8 mouse cellular contexts compared by ENCODE assay signal in genomic region chr10:98914810-98915241, GRCm38 (mm10). TPM values are rescaled to one million over a fixed set of nuclear protein-coding genes. Genes with fewer than 3 reads are reported as not detected.
A peak's percentile ranks its signal among the peaks of the same experiment; 100 is the strongest.
DNase-seq lines count a peak whose midpoint lies in the region; ATAC-seq and TF ChIP-seq lines count a peak whose summit lies in the region.

No protein-coding gene starts in this region.

- in situ Hi-C loops in ES-E14 (cut with MboI; ENCODE audit: low sequenced_read_pairs in 2 of 2, unreplicated experiment in 2 of 2), result no loop called here

- peak; percentile 82 for ATAC-seq in heart, embryonic 15.5 days (replicated peaks; ENCODE audit: insufficient number of reproducible peaks, insufficient read depth, low FRiP score, low read depth)
- ATAC-seq in liver, embryonic 14.5 days (ENCODE audit: insufficient read depth), result peak; percentile 81
- ATAC-seq in neural tube, embryonic 11.5 days (ENCODE audit: insufficient read depth, low FRiP score, low TSS enrichment), result peak; percentile 77
- peak; percentile 85 for ATAC-seq in stomach, embryonic 15.5 days (ENCODE audit: insufficient read depth, low FRiP score, low read depth)

- under 1% methylated on average over 62 of the region's 62 CpGs for WGBS in forebrain, embryonic 10.5 days
- 0% methylated on average over 51 of the region's 62 CpGs for WGBS in heart, embryonic 15.5 days
- WGBS in liver, embryonic 14.5 days (ENCODE audit: insufficient replicate concordance), result under 1% methylated on average over 40 of the region's 62 CpGs
- under 1% methylated on average over 34 of the region's 62 CpGs for WGBS in neural tube, embryonic 11.5 days
- WGBS in stomach, embryonic 15.5 days, result 1% methylated on average over 20 of the region's 62 CpGs

- TF ChIP-seq EP300 in liver, embryonic 14.5 days (IDR thresholded peaks at IDR 0.05; ENCODE audit: low read depth), result no peak

- peak; percentile 47 for TF ChIP-seq CTCF in liver, embryonic 14.5 days (IDR thresholded peaks at IDR 0.05; ENCODE audit: low read depth)

- peak overlapping the region; percentile 89 for H3K27ac ChIP-seq in ES-E14 (ENCODE audit: insufficient read depth, low read depth, low read length, poor library complexity, severe bottlenecking)
- peak overlapping the region; percentile 97 for H3K27ac ChIP-seq in forebrain, embryonic 10.5 days
- H3K27ac ChIP-seq in heart, embryonic 15.5 days, result peak overlapping the region; percentile 100
- peak overlapping the region; percentile 82 for H3K27ac ChIP-seq in liver, embryonic 14.5 days
- peak overlapping the region; percentile 99 for H3K27ac ChIP-seq in neural tube, embryonic 11.5 days (ENCODE audit: low read depth, low read length)
- peak overlapping the region; percentile 98 for H3K27ac ChIP-seq in stomach, embryonic 15.5 days

- H3K9me3 ChIP-seq in ES-E14 (ENCODE audit: control insufficient read depth, insufficient read depth, low read depth, low read length), result no peaks in the 10 kb centered on the region
- H3K9me3 ChIP-seq in forebrain, embryonic 10.5 days, result no peaks in the 10 kb centered on the region
- no peaks in the 10 kb centered on the region for H3K9me3 ChIP-seq in heart, embryonic 15.5 days (replicated peaks)
- no peaks in the 10 kb centered on the region for H3K9me3 ChIP-seq in liver, embryonic 14.5 days (ENCODE audit: control insufficient read depth, low read length)
- H3K9me3 ChIP-seq in neural tube, embryonic 11.5 days (ENCODE audit: control insufficient read depth, low read length), result no peaks in the 10 kb centered on the region
- no peaks in the 10 kb centered on the region for H3K9me3 ChIP-seq in stomach, embryonic 15.5 days

- H3K4me3 ChIP-seq in ES-E14 (ENCODE audit: insufficient read depth in 1 of 2, low read depth in 1 of 2, low read length in 2 of 2, poor library complexity in 1 of 2, severe bottlenecking in 1 of 2), result peak overlapping the region; percentile 99
- H3K4me3 ChIP-seq in forebrain, embryonic 10.5 days, result peak overlapping the region; percentile 97
- H3K4me3 ChIP-seq in heart, embryonic 15.5 days, result peak overlapping the region; percentile 99
- peak overlapping the region; percentile 62 to 85 for H3K4me3 ChIP-seq in liver, embryonic 14.5 days (ENCODE audit: insufficient read depth in 1 of 2, low read depth in 2 of 2, low read length in 2 of 2)
- peak overlapping the region; percentile 99 for H3K4me3 ChIP-seq in neural tube, embryonic 11.5 days (ENCODE audit: low read depth, low read length)
- peak overlapping the region; percentile 90 for H3K4me3 ChIP-seq in stomach, embryonic 15.5 days (replicated peaks)

- H3K36me3 ChIP-seq in ES-E14 (ENCODE audit: control insufficient read depth, insufficient read depth, low read length, poor library complexity, severe bottlenecking), result no peaks in the 10 kb centered on the region
- no peaks in the 10 kb centered on the region for H3K36me3 ChIP-seq in forebrain, embryonic 10.5 days (replicated peaks)
- H3K36me3 ChIP-seq in heart, embryonic 15.5 days, result no peaks in the 10 kb centered on the region
- H3K36me3 ChIP-seq in liver, embryonic 14.5 days (replicated peaks; ENCODE audit: control insufficient read depth, insufficient read depth, low read depth), result no peaks in the 10 kb centered on the region
- H3K36me3 ChIP-seq in neural tube, embryonic 11.5 days (ENCODE audit: control insufficient read depth, insufficient read depth, low read length), result no peaks in the 10 kb centered on the region
- H3K36me3 ChIP-seq in stomach, embryonic 15.5 days, result no peaks in the 10 kb centered on the region

- peaks cover 6% of the 10 kb centered on the region; the same call in 1 of the 2 replicates for H3K27me3 ChIP-seq in forebrain, embryonic 10.5 days (ENCODE audit: poor library complexity, severe bottlenecking)
- H3K27me3 ChIP-seq in heart, embryonic 15.5 days, result no peaks in the 10 kb centered on the region
- no peaks in the 10 kb centered on the region for H3K27me3 ChIP-seq in liver, embryonic 14.5 days (ENCODE audit: control insufficient read depth, insufficient read depth, low read length)
- H3K27me3 ChIP-seq in neural tube, embryonic 11.5 days (ENCODE audit: control insufficient read depth, insufficient read depth, low read length), result no peaks in the 10 kb centered on the region
- H3K27me3 ChIP-seq in stomach, embryonic 15.5 days (replicated peaks), result no peaks in the 10 kb centered on the region

- no peaks in the 10 kb centered on the region for H3K4me1 ChIP-seq in ES-E14 (ENCODE audit: control insufficient read depth in 2 of 2, insufficient read depth in 2 of 2, low read length in 2 of 2, poor library complexity in 1 of 2)
- H3K4me1 ChIP-seq in forebrain, embryonic 10.5 days, result peaks cover 23% of the 10 kb centered on the region
- peaks cover 19% of the 10 kb centered on the region for H3K4me1 ChIP-seq in heart, embryonic 15.5 days (replicated peaks)
- peaks cover 6 to 10% of the 10 kb centered on the region in 2 experiments for H3K4me1 ChIP-seq in liver, embryonic 14.5 days (replicated peaks; ENCODE audit: control insufficient read depth in 2 of 2, insufficient read depth in 2 of 2, low read length in 1 of 2)
- peaks cover 8% of the 10 kb centered on the region for H3K4me1 ChIP-seq in neural tube, embryonic 11.5 days (ENCODE audit: control insufficient read depth, insufficient read depth, low read length)
- H3K4me1 ChIP-seq in stomach, embryonic 15.5 days, result peaks cover 3% of the 10 kb centered on the region; the same call in 1 of the 2 replicates

- peak overlapping the region; percentile 96 for H3K9ac ChIP-seq in ES-E14 (ENCODE audit: insufficient read depth, low read depth, low read length, poor library complexity, severe bottlenecking)
- peak overlapping the region; percentile 99 for H3K9ac ChIP-seq in heart, embryonic 15.5 days
- peak overlapping the region; percentile 91 for H3K9ac ChIP-seq in liver, embryonic 14.5 days (replicated peaks)
- peak overlapping the region; percentile 88 for H3K9ac ChIP-seq in neural tube, embryonic 11.5 days (ENCODE audit: low read length)
- H3K9ac ChIP-seq in stomach, embryonic 15.5 days, result peak overlapping the region; percentile 94

- DNase-seq in ES-E14 (ENCODE audit: low read depth, low spot score), result peak; percentile 28
- DNase-seq in c-Kit-positive CD71-positive TER-119-negative erythroid progenitor cells, embryonic 14.5 days (ENCODE audit: low read depth), result peak; percentile 60
- peak; percentile 73 for DNase-seq in forebrain, embryonic 10.5 days (ENCODE audit: extremely low spot score, low spot score)
- peak; percentile 94 for DNase-seq in kidney, postnatal 14 days
- peak; percentile 69 to 76 (median 75) for DNase-seq in liver, embryonic 14.5 days (ENCODE audit: low read depth in 3 of 3, low spot score in 3 of 3)
- peak; percentile 88 for DNase-seq in neural tube, embryonic 11.5 days (ENCODE audit: low spot score)

- H3K4me2 ChIP-seq in heart, embryonic 15.5 days, result peak overlapping the region; percentile 71
- peak overlapping the region; percentile 100 for H3K4me2 ChIP-seq in liver, embryonic 14.5 days (ENCODE audit: low read depth)
- H3K4me2 ChIP-seq in neural tube, embryonic 11.5 days (ENCODE audit: low read depth), result peak overlapping the region; percentile 80
- H3K4me2 ChIP-seq in stomach, embryonic 15.5 days, result peak overlapping the region; percentile 91

TF ChIP-seq in ES-E14, 5 proteins besides CTCF, POLR2A, EP300 and RAD21:
- TF ChIP-seq MAFK (IDR thresholded peaks at IDR 0.05; ENCODE audit: insufficient read depth, low read depth, low read length) (no peak), CHD2 (IDR thresholded peaks at IDR 0.05; ENCODE audit: low read depth, low read length) (no peak), ZC3H11A (IDR thresholded peaks at IDR 0.05; ENCODE audit: borderline replicate concordance, low read depth, low read length) (no peak), ZNF384 (IDR thresholded peaks at IDR 0.05; ENCODE audit: low read depth, low read length) (no peak), HCFC1 (IDR thresholded peaks at IDR 0.05; ENCODE audit: borderline replicate concordance, insufficient read depth, low read length) (no peak)

RNA-seq across cellular contexts. Expression of gene Atp2b1, which starts 0.6 kb away (rescaled TPM):
- total RNA-seq in ES-E14 (2012; rRNA removed), result 66.8 and 85.7 TPM in 2 replicates
- polyA plus RNA-seq in forebrain, embryonic 10.5 days (2016; fragmentation: Nextera tagmentation; extraction: Ambion mirVana), result 89.8 and 90.5 TPM in 2 replicates
- 87.1 and 88.3 TPM in 2 replicates for polyA plus RNA-seq in heart, embryonic 15.5 days (2015; fragmentation: Nextera tagmentation; extraction: Ambion mirVana)
- 5.2 and 7.4 TPM in 2 replicates for polyA plus RNA-seq in liver, embryonic 14.5 days (2012; rRNA removed)
- polyA plus RNA-seq in liver, embryonic 14.5 days (2014; fragmentation: Nextera tagmentation; extraction: Ambion mirVana), result 27.6 and 29.0 TPM in 2 replicates
- polyA plus RNA-seq in neural tube, embryonic 11.5 days (2014; fragmentation: Nextera tagmentation; extraction: Ambion mirVana), result 131 and 132 TPM in 2 replicates
- polyA plus RNA-seq in stomach, embryonic 15.5 days (2015; fragmentation: Nextera tagmentation; extraction: Ambion mirVana), result 142 and 153 TPM in 2 replicates

Comparison
In these comparisons a context has a peak if more than half of its experiments do, and no peak if none do; other contexts are left out.
1. Peak in every context shown above with its lines: DNase-seq, ATAC-seq, H3K4me3 ChIP-seq and H3K27ac ChIP-seq.
2. DNase-seq: peak in every context shown above with its lines; median percentile 94 in kidney, postnatal 14 days; 88 in neural tube, embryonic 11.5 days; 75 in liver, embryonic 14.5 days; 73 in forebrain, embryonic 10.5 days; 60 in c-Kit-positive CD71-positive TER-119-negative erythroid progenitor cells, embryonic 14.5 days; 28 in ES-E14.